In the genomic region with DNA sequence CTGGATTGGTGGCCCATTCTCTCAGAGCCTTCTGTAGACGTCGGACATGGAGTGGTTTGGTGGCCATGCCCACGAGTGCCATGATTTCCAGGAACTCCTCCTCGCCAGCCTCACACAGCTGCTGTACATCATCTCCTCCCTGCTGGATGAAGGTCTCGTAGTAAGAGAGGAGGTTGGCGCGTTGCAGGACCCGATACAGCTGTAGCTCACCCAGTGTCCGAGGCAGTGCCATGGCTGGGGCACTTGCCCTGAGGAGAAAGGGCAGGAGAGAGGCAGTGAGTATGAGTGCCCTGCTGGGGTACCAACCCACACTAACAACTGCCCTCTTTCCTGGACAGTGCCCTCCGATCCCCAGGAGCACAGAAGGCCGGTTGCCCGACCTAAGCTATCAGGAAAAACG, we compare ENCODE assay signal across 10 mouse cellular contexts. TPM values are rescaled to one million over a fixed set of nuclear protein-coding genes. Genes with fewer than 3 reads are reported as not detected.
DNase-seq lines count a peak whose midpoint lies in the region; ATAC-seq lines count a peak whose summit lies in the region.
"Had no signal": no experiment of that assay in that cellular context is flagged by ENCODE, and none has a peak within 500 bp of the region (broad histone marks: within the 10 kb centered on the region; RNA-seq: fewer than 3 reads in every experiment).

No protein-coding gene starts in this region.

- peaks cover 10% of the 10 kb centered on the region for H3K27me3 ChIP-seq in heart, embryonic 11.5 days (ENCODE audit: control insufficient read depth, insufficient read depth, low read length)
- H3K27me3 ChIP-seq in embryonic facial prominence, embryonic 14.5 days (replicated peaks; ENCODE audit: control insufficient read depth, insufficient read depth, low read length), result no peaks in the 10 kb centered on the region
- H3K27me3 ChIP-seq in limb, embryonic 15.5 days, result no peaks in the 10 kb centered on the region

- peaks cover 8% of the 10 kb centered on the region for H3K36me3 ChIP-seq in heart, embryonic 11.5 days (ENCODE audit: control insufficient read depth, insufficient read depth, low read length)
- H3K36me3 ChIP-seq in embryonic facial prominence, embryonic 14.5 days (ENCODE audit: control insufficient read depth, insufficient read depth, low read length), result peaks cover 46% of the 10 kb centered on the region
- H3K36me3 ChIP-seq in limb, embryonic 15.5 days, result peaks cover 40% of the 10 kb centered on the region

- H3K27ac ChIP-seq in heart, embryonic 11.5 days (ENCODE audit: low read depth, low read length), result no peak overlapping the region
- H3K27ac ChIP-seq in embryonic facial prominence, embryonic 14.5 days (replicated peaks; ENCODE audit: low read depth, low read length), result 0 out of 2 replicates have a peak overlapping the region, but pooled peaks have one; percentile 99
- peak overlapping the region; percentile 99 for H3K27ac ChIP-seq in limb, embryonic 15.5 days

- peaks cover 50% of the 10 kb centered on the region for H3K4me1 ChIP-seq in heart, embryonic 11.5 days (ENCODE audit: control insufficient read depth, insufficient read depth, low read length)
- peaks cover 43% of the 10 kb centered on the region for H3K4me1 ChIP-seq in embryonic facial prominence, embryonic 14.5 days (ENCODE audit: control insufficient read depth, insufficient read depth, low read length)
- H3K4me1 ChIP-seq in limb, embryonic 15.5 days, result peaks cover 77% of the 10 kb centered on the region

- no peak for DNase-seq in heart, postnatal 4 days
- peak; percentile 26 for DNase-seq in 3T3-L1 (ENCODE audit: low read depth, low spot score)
- no peak for DNase-seq in embryonic facial prominence, embryonic 14.5 days (ENCODE audit: low spot score)
- DNase-seq in yolk sac, embryonic 10.5 days (ENCODE audit: low spot score), result no peak
- DNase-seq in retina, postnatal 1 day, result no peak
- no peak for DNase-seq in left cerebral cortex, adult 11 months (ENCODE audit: low spot score)
- DNase-seq: thymus, postnatal 4 days had no signal

- H3K9ac ChIP-seq in heart, embryonic 11.5 days (ENCODE audit: low read depth, low read length), result no peak overlapping the region
- H3K9ac ChIP-seq in embryonic facial prominence, embryonic 14.5 days (ENCODE audit: low read depth, low read length), result peak overlapping the region; percentile 86
- H3K9ac ChIP-seq in limb, embryonic 15.5 days, result 0 out of 2 replicates have a peak overlapping the region, but pooled peaks have one; percentile 11

- no peak for ATAC-seq in heart, embryonic 11.5 days (replicated peaks; ENCODE audit: insufficient number of reproducible peaks, low FRiP score, low TSS enrichment)
- ATAC-seq in embryonic facial prominence, embryonic 14.5 days (ENCODE audit: low read depth), result no peak
- no peak for ATAC-seq in limb, embryonic 15.5 days (ENCODE audit: insufficient number of reproducible peaks, low FRiP score, low TSS enrichment, low read depth)

- 34% methylated on average over 13 of the region's 13 CpGs for WGBS in heart, embryonic 11.5 days (ENCODE audit: insufficient replicate concordance)
- WGBS in embryonic facial prominence, embryonic 14.5 days, result 32% methylated on average over 12 of the region's 13 CpGs
- whole genome bisulfite sequencing in limb, embryonic 15.5 days, result 27% methylated on average over 13 of the region's 13 CpGs

- H3K4me3 ChIP-seq in heart, embryonic 11.5 days (ENCODE audit: low read depth, low read length), result peak overlapping the region; percentile 73; the same call in 1 of the 2 replicates
- peak overlapping the region; percentile 85 for H3K4me3 ChIP-seq in embryonic facial prominence, embryonic 14.5 days (ENCODE audit: low read depth, low read length)
- peak overlapping the region; percentile 74 for H3K4me3 ChIP-seq in limb, embryonic 15.5 days

- H3K4me2 ChIP-seq in heart, embryonic 11.5 days, result peak overlapping the region; percentile 85
- H3K4me2 ChIP-seq in embryonic facial prominence, embryonic 14.5 days (ENCODE audit: low read depth, low read length), result peak overlapping the region; percentile 73
- peak overlapping the region; percentile 72 for H3K4me2 ChIP-seq in limb, embryonic 15.5 days

- no peaks in the 10 kb centered on the region for H3K9me3 ChIP-seq in heart, embryonic 11.5 days (replicated peaks; ENCODE audit: control insufficient read depth, low read length)
- no peaks in the 10 kb centered on the region for H3K9me3 ChIP-seq in embryonic facial prominence, embryonic 14.5 days (ENCODE audit: control insufficient read depth, low read length)
- H3K9me3 ChIP-seq in limb, embryonic 15.5 days, result no peaks in the 10 kb centered on the region

RNA-seq across cellular contexts. Expression of a gene that starts 1.8 kb away (rescaled TPM):
- 6.7 and 8.4 TPM in 2 replicates for polyA plus RNA-seq in heart, embryonic 11.5 days (2014; fragmentation: Nextera tagmentation; extraction: Ambion mirVana)
- 1 to 10 TPM; 8.9 TPM for total RNA-seq in heart, postnatal 4 days (2021)
- 10.5 and 11.2 TPM in 2 replicates for polyA plus RNA-seq in embryonic facial prominence, embryonic 14.5 days (2014; fragmentation: Nextera tagmentation; extraction: Ambion mirVana)
- polyA plus RNA-seq in limb, embryonic 15.5 days (2015; fragmentation: Nextera tagmentation; extraction: Ambion mirVana), result 8.3 and 8.5 TPM in 2 replicates

RNA-seq across cellular contexts. Expression of a gene that starts 3.5 kb away (rescaled TPM):
- 7.9 and 10.1 TPM in 2 replicates for polyA plus RNA-seq in heart, embryonic 11.5 days (2014; fragmentation: Nextera tagmentation; extraction: Ambion mirVana)
- total RNA-seq in heart, postnatal 4 days (2021), result 10 to 100 TPM; 13.5 to 14.9 TPM
- polyA plus RNA-seq in embryonic facial prominence, embryonic 14.5 days (2014; fragmentation: Nextera tagmentation; extraction: Ambion mirVana), result 15.2 and 16.1 TPM in 2 replicates
- 23.7 and 24.4 TPM in 2 replicates for polyA plus RNA-seq in limb, embryonic 15.5 days (2015; fragmentation: Nextera tagmentation; extraction: Ambion mirVana)

RNA-seq across cellular contexts. Expression of a gene that starts 22.1 kb away (rescaled TPM):
- polyA plus RNA-seq in heart, embryonic 11.5 days (2014; fragmentation: Nextera tagmentation; extraction: Ambion mirVana), result 21.0 and 27.1 TPM in 2 replicates
- 10 to 100 TPM; 41.7 to 42.1 TPM for total RNA-seq in heart, postnatal 4 days (2021)
- 22.9 and 23.1 TPM in 2 replicates for polyA plus RNA-seq in embryonic facial prominence, embryonic 14.5 days (2014; fragmentation: Nextera tagmentation; extraction: Ambion mirVana)
- 36.7 and 38.9 TPM in 2 replicates for polyA plus RNA-seq in limb, embryonic 15.5 days (2015; fragmentation: Nextera tagmentation; extraction: Ambion mirVana)

RNA-seq across cellular contexts. Expression of a gene that starts 40.1 kb away (rescaled TPM):
- polyA plus RNA-seq in heart, embryonic 11.5 days (2014; fragmentation: Nextera tagmentation; extraction: Ambion mirVana), result 0.14 and 0.49 TPM in 2 replicates
- total RNA-seq in heart, postnatal 4 days (2021), result under 1 TPM; 0.10 to 0.36 TPM
- polyA plus RNA-seq in embryonic facial prominence, embryonic 14.5 days (2014; fragmentation: Nextera tagmentation; extraction: Ambion mirVana), result 0.75 and 1.2 TPM in 2 replicates
- polyA plus RNA-seq in limb, embryonic 15.5 days (2015; fragmentation: Nextera tagmentation; extraction: Ambion mirVana), result 0.24 and 0.37 TPM in 2 replicates
- total RNA-seq: common myeloid progenitor, adult 5-6 weeks had no signal

RNA-seq across cellular contexts. Expression of a gene that starts 43.9 kb away (rescaled TPM):
- 32.8 and 34.6 TPM in 2 replicates for polyA plus RNA-seq in heart, embryonic 11.5 days (2014; fragmentation: Nextera tagmentation; extraction: Ambion mirVana)
- 10 to 100 TPM; 68.8 to 73.0 TPM for total RNA-seq in heart, postnatal 4 days (2021)
- 137 and 145 TPM in 2 replicates for polyA plus RNA-seq in embryonic facial prominence, embryonic 14.5 days (2014; fragmentation: Nextera tagmentation; extraction: Ambion mirVana)
- 146 and 148 TPM in 2 replicates for polyA plus RNA-seq in limb, embryonic 15.5 days (2015; fragmentation: Nextera tagmentation; extraction: Ambion mirVana)
